Mouse (Mus musculus) G1E-ER4 (cell line): ENCODE data around the gene Nr6a1. TPM values are rescaled to one million over a fixed set of nuclear protein-coding genes. Genes with fewer than 3 reads are reported as not detected.

ENCODE experiments used
- GATA1 ChIP-seq: IDR thresholded peaks from one replicate; pipeline ENCODE4 v1.8.0; 2012; ENCODE audit warnings: low read length, inconsistent platforms
- polyA plus RNA-seq: library from polyadenylated mRNA; stranded (reverse); fragments of >175 nt; gene quantifications from 2 replicates; pipeline ENCODE4 v1.2.3, GENCODE M21; 2012

Nr6a1 gene
- polyA plus RNA-seq, 1 experiment = 0.68 TPM

DNA sequence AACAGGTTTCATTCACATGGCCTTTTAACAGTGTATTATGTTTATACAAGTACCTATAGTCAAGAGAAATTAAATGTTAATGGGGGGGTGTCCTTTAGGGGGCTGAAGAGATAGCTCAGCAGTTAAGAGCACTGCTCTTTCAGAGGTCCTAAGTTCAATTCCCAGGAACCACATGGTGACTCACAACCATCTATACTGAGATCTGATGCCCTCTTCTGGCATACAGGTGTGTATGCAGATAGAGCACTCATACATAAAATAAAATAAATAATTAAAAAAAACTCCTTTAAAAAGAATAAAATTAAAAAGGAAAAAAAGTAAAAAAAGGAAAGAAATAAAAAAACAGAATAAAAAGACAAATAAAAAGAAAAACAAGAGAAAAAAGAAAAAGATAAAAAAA is 95.5 kb downstream of the Nr6a1 start:
- TF ChIP-seq GATA1 = no peak

DNA sequence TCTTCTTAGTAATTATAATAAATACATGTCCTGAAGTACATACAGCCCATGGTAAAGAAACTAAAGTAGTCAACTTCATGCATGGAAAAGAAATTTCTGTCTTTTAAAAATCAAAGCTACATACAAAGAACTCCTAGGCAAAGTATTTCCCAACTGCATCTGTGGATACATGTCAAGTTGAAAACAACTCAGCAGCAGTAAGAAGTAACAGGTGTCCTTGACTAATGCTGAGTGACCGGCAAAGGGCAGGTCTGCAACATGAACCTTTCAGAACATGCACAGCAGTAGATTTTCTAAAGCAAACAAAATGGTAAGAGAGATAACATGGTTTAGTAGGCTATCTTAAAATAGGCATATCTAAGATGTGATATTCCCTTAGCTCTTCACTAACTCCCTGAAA is 98.0 kb downstream of the Nr6a1 start:
- TF ChIP-seq GATA1 = no peak

DNA sequence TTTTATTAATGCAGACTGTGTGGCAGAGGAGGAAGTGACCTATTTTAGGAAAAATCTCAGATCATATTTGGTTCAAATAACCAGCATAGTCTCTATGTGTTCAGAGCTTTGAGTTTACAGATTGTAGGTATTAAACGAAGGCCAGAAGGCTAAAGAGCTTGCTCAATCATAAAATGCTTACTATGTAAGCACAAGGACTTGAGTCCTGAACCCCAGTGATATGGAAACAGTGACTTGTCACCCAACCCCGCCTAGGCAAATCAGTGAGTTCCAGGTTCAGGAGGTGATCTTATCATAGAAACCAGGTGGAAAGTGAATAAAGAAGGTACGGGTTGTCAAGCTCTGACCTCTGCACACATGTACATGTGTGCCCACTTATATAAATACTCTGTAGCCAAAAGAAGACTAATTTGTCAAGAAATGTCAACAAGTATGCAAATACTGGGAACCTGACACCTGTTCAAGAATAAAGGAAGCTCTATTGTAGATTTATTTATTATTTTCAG is 99.6 kb downstream of the Nr6a1 start:
- TF ChIP-seq GATA1 = no peak

DNA sequence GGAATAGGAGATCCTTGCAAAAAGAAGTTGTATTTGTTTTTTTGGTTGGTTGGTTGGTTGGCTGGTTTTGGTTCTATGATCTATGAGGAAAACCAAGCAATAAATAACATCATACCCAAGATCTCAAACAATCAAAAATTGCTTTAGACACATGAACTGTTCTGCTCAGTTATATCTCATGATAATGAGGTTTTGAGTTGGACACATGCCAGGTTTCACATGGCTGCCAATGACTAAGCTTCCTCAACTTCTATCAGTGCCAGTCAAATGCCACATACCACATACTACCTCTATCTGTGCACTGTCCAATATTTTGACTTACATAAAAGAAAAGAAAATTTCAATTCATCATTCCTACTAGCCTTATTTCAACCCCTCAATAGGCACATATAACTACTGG is 101.3 kb downstream of the Nr6a1 start:
- TF ChIP-seq GATA1 = no peak

DNA sequence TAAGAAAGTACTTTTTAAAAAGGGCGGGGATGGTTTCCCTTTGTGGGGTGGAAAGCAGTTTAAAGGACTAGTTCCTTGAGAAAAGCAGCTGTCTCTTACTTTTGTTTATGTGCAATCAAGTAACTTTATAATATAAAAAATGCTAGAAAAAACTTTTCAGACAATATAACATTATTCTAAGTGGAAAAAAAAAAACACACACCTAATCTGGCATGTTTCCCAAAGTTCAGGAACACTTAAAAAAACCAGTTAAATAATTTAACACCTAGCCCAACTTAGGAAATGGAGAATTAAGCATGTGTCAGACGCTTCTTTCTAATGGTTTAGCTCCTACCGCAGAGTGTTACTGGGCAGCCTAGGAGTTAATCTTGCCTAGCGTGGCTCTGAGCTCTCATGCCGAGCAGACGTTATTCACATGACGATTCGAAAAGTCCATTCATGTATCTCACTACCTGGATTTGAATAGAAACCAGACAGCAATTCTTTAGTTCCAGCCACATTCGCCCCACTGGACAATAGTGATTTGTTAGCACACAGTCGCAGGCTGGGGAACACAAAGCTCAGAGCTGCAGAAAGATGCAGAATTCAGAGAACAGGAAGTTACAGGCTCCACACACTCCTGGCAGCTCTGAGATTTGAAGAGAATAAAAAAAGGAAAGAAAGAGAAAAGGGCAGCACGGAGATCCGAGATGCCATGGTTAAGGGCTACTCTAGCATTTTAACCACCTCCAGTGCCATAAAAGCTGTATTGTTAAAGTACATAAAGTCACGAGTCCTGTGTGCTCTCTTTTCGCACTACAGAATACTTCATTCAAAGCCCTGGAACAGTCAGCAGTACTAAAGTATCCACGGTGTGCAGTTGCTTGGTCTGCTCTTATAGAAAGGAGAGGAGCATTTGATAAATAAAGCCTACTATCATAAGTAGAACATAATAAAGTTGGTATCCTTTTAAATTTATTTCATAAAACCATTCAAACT is 102.4 kb downstream of the Nr6a1 start:
- TF ChIP-seq GATA1 = no peak

DNA sequence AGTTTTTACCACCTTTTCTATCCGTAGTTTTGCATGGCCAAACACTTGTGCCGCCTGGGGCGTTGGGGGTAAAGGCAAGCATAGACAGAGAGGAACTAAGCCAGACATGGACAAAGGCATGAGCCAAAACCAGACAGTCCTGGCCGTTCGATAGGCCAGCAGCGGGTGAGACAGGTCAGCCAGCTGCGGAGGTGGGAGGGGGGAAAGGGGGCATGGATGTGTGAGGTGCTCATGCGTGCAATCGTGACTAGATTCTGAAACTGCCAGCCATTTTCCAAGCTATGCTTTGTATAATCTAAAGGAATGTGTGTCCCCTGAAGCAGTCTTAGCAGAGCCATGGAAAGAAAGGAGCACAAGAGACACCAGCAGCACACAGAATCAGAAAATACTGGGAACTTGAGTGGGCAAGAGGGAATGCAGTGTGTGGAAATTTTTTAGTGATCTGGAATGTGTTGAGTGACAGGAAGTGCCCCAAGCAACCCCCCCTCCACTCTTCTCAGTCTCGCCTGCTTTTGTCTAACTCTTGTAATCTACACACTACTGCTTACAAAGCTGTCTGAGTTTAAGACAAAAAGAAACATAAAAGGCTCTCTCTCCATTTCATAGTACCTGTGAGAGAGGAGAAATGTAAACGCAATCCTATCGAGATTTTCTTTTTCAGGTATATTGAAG is 103.4 kb downstream of the Nr6a1 start:
- TF ChIP-seq GATA1 = no peak

DNA sequence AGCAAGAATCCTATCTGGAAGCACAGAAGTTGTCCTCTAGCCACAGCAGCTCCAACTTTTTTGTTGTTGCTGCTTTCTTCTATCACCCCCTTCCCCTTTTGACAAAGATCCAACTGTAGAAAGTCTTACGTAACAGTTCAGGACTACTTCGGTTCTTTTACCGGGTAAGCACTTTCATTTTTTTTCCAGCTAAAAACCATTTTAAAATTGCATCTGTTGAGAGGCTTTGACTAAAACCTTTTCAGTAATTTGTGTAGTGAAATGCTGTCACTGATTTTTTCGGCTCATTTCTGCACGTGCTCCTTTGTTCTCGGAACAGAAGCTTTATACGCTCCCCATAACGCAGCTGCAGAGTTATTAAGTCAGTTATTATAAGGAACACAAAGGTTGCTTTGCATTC is 104.1 kb downstream of the Nr6a1 start:
- TF ChIP-seq GATA1 = no peak

DNA sequence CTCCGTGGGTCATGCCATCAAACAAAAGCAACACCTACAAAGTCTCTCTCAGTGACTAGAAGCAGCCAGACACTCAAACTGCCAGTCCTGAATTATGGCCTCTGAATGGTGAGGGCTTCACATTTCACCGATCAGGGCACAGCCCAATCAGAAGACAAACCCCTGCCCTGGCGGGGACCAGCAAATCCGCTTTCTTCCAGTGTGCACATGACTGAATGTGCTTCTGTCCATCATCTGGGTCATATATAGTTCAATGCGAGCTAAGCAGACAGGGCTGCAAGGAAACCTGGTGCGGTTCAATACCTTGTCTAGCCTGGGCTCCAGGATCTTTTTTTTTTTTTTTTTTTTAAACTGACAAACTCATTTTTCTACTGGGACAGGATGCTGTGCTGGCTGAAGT is 104.5 kb downstream of the Nr6a1 start:
- no peak for TF ChIP-seq GATA1

DNA sequence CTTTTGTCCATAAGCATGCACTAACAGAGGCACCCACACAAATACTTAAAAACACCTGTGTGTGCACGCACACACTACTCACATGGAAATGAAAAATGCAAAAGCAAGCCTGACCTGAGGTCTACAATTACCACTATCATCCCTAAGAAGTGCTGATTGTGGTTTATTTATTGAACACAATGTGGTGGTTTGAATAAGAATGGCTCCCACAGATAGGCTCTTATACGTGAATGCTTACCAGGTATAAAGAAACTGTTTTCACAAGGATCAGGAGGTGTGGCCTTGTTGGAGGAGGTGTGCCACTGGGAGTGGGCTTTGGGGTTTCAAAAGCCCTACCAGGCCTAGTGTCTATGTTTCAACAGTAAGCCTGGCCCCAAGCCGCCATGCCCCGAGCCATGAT is 110.0 kb downstream of the Nr6a1 start:
- no peak for TF ChIP-seq GATA1

DNA sequence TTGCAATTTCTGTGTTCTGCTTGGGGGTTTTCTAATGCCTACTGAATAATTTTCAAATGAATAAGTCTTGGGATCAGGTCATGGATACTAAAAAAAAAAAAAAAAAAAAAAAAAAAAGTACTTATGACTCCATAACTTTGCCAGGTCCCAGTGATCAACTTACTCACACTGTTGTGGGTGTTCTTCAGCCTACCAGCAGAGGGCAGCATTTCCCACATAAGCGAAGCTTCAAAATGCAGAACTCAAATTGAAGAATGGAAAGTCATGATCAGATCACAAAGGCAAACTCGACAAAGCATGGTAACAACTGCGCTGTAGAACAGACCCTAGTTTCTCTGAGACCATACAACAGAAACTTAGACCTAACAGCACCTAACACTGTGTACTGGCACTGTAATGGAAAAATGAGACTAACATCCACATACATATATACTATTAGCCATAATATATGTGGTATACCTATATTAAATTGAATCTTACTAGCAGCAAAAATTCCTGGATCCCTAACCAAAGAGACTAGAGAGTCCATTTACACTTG is 130.3 kb downstream of the Nr6a1 start:
- TF ChIP-seq GATA1 = no peak

DNA sequence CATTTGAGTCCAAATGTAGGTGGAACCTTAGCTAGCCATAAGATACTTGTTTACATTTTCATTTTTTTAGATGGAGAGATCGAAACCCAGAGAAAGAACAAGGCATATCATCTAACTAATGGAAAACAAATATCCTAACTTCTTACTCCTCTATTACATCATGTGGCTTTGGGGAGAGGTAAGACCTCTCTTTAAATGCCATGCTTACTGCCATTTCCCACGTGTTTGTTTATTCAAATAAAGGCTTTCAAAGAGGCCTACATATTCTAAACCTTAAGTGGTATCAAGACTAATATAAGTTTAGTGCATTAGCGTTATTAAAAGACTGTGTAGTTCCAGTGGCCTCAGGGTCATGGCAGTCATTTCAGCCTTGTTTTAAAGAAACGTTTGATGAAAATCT is 140.2 kb downstream of the Nr6a1 start:
- no peak for TF ChIP-seq GATA1

DNA sequence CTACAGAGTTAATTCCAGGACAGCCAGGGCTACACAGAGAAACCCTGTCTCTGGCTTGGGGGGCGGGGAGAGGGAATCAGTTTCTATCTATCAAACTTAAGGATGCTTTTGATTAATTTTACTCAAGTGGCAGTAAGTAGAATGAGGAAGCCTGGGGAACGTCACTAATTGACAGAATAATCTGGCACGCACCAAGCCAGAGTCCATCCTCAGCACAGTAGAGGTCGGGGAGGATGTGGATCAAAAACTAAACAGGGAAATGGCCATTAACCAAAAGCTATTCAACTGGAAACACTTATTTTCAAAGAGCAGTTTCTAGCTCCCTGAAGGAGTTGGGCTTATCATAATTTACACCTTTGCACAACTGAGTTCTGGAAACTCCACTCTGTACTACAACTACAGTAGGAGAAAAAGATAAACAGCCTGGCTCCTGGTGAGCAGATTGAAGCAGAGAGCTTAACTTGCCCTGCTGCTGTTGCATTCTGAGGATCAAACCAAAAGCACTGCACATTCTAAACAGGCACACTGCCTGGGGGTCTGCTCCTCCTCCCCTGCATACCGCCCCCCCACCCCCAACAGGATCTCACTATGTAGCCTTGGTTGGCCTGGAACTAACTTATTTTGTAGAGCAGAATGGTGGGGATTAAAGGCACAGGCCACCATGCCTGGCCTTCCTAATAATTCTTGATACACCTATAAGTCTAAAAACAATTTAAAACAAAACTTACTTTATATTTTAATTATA is 141.1 kb downstream of the Nr6a1 start:
- TF ChIP-seq GATA1 = no peak

DNA sequence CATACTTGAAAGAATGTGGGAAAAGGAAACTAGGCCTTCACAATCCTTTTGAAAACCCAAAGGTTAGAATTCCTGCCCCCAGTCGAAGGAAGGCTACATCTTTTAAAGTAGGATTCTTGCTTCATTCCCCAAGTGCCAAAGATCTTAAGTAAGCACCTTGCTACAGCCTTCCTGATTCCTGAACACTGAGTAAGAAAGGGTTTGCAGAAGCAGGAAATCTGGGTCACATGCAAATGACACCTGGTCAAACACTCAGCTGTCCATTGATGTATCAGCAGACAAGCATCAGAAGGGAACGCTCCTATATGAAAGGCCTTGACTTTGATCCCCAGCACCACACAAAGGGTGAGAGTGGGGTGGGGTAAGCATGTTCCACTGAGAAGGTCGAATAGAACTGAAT is 142.4 kb downstream of the Nr6a1 start:
- TF ChIP-seq GATA1 = no peak

DNA sequence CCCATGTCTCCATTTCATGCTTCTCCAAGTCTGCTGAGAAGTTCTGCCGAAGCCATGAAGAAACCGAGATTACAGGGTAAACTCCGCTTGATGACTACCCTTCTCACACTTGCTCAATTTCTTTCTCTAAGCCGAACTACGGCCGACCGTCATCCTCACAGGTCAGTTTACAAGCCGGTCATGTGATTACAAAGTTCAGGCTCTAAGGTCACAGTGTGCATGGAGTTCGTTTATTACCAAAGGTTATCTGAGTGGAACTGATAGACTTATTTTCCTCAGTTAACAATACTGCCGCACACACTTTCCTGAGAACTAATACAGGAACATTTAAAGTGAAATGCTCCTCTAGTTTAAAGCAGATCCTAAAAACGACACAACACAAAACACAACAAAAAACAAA is 143.1 kb downstream of the Nr6a1 start:
- no peak for TF ChIP-seq GATA1

DNA sequence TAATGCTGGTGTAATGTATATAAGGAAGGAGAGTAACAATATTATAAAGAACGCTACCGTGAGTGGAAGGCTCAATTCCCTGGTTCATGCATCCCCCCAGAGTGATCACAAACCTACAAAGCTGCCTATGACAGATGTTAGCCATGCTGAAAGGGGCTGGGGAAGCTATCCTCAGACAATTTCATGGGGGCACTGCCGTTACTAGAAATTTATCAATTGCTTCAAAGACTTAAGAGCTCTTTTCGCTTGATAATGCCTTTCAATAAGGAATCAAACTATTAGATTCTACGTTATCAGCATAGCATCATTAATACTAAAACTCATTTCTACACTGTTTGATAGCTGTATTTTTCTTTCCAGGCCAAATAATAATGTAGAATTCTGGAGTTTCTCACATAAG is 144.1 kb downstream of the Nr6a1 start:
- TF ChIP-seq GATA1 = no peak

DNA sequence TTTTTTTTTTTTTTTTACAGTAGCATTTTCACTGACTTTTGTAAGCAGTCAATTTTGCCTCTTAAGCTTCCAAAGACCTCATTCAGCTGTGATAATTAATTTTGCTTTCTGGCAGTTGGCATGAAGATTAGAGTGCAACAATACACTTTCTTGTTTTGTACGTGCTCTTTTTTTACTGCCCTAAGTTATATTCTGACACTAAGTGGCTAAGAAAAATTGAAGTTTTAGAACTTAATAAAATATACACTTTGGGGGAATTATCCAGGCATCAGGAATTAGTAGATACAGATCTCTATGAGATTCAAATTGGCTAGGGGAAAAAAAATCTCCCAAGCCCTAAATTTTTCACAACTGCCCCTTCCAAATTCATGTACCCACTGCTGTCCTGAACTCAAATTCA is 144.8 kb downstream of the Nr6a1 start:
- no peak for TF ChIP-seq GATA1
